Mouse (Mus musculus) ovary, postnatal 10 days (tissue): ENCODE measurements around the gene Mkrn3.

Experiments
- DNase-seq: peaks from one replicate; pipeline ENCODE4 v3.0.0; 2022; ENCODE audit warnings: low spot score

Gene Mkrn3

GRCm38 (mm10) chr7:62378529-62378928 is 41.4 kb downstream of the Mkrn3 start:
- DNase-seq, result no peak

GRCm38 (mm10) chr7:62377313-62377712 is 42.6 kb downstream of the Mkrn3 start:
- DNase-seq, result no peak

GRCm38 (mm10) chr7:62376510-62377304 is 43.2 kb downstream of the Mkrn3 start, which contains the start of gene Magel2:
Magel2 (plus strand) TSS chr7:62377010.
- no peak for DNase-seq

GRCm38 (mm10) chr7:62375658-62376057 is 44.3 kb downstream of the Mkrn3 start:
- DNase-seq, result no peak
